Mouse (Mus musculus) erythroid progenitor cell, adult 5-6 weeks (primary cell): ENCODE measurements around the gene Gpr153. TPM values are rescaled to one million over a fixed set of nuclear protein-coding genes. Genes with fewer than 3 reads are reported as not detected.

Experiments used
- ATAC-seq: replicated peaks from 2 replicates; pipeline ENCODE4 v1.8.0; 2016; ENCODE audit warnings: moderate number of reproducible peaks, mild to moderate bottlenecking, moderate TSS enrichment, inconsistent platforms; ENCODE audit not compliant: poor library complexity, low FRiP score, severe bottlenecking
- total RNA-seq, 2 experiments: library from RNA; stranded (forward) in 1 of 2; stranded (reverse) in 1 of 2; fragments of 150-400 nt in 1 of 2; fragments of 186-747, 209-891 nt in 1 of 2; gene quantifications; 2 replicates each; pipeline versions ENCODE4 v1.2.3 to v1.2.4; 2015 to 2017; ENCODE audit warnings: low replicate concordance in 2 of 2

Gene Gpr153
- total RNA-seq, 2 experiments from 2014 or later: not detected

- ATAC-seq: 0 out of 2 replicates have a peak, but pooled peaks have one; percentile 50
Measured at GRCm38 (mm10) chr4:152283186-152283950, 9.3 kb downstream of the Gpr153 start.

GRCm38 (mm10) chr4:152285505-152285904 is 11.5 kb downstream of the Gpr153 start:
- no peak for ATAC-seq

DNA sequence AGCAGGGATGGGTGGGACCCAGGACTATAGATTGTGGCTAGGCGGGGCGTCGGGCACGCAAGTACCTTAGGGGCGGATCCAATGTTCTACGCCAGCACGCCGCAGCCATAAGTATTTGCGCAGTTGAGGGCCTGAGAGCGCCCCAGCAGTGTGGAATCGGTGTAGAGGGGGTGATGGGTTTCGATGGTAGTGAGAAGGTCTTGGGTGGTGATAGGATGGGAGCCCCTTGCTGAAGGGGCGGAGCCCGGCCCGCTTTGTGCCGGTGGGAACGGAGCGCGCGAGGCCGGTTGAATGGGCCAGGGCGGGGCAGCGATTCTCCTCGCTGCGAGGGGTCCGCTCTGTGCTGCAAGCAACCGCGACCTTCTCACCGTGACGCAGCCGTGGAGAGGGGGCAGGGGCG is 12.2 kb downstream of the Gpr153 start:
- no peak for ATAC-seq

DNA sequence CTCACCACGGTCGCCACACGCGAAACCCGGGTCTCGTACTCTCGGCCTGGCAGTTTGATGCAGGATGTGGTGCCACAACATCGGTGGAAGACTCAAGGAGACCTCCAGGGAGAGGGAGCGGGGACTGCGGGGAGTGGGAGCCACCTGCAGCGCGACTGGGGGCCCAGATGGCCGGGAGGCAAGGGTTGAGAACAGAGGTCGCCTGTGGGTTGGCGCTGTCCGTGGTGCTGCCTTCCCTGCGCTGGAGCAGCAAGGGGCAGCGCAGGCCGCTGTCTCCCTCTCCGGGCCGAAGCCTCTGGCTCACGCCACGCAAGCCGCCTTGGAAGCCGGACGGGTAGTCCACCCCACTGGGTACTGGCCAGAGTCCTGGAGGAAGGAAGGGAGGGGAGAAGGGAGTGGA is 12.9 kb downstream of the Gpr153 start:
- ATAC-seq: no peak

DNA sequence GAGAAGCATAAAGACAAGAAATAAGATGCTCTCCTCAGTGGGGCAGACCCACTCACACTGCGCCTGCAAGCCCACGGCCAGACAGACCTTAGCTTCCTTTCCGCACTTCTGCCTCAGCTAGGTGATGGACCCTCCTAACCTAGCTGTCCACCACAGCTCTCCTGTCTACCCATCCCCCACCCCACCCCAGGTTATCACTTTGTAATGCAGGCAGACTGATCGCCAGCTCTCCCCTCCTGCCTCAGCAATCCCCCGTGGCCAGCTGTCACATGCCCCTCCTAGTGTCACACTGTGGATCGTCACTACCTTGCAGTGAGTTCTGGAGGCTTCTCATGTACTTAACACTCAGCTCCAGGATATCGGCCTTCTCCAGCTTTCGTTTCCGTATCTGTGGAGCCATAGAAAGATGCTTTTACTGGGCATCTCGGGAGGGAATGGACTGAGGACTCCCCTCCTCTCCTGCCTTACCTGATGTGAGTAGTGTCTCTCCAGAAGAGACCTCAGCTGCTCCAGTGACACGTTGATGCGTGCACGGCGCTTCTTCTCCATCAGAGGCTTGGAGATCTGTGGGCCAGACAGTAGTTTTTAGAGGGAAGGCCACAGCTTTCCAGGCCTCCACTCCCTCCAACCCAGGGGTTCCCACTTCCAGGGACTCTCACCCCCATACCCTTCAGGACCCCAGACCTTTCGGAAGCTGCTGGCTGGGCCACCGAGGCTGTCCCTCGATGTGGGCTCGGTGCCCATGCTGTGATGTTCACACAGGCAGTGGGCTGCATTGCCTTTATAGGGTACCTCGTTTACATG is 13.5 kb downstream of the Gpr153 start:
- no peak for ATAC-seq

GRCm38 (mm10) chr4:152288398-152288945 is 14.4 kb downstream of the Gpr153 start:
- no peak for ATAC-seq

DNA sequence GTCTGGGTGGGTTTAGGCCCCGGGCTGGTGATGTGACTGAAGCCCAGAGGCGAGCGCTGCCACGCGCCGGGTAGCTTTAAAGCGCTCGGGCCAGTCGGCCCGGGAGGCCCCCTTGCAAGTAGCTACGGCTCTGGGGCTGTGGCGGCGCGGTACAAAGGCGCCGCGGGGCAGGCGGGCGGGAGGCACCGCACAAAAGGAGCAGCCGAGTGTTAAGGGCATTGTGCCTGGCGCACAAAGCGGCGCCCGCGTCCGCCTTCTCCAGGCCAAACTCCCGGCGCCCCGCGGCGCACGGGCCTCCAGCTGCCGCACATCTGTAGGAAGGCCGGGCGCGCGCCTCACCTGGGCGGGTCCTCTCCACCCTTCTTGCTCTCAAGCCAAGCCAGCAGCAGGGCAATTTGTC is 16.4 kb downstream of the Gpr153 start:
- ATAC-seq: no peak

- no peak for ATAC-seq
Measured at GRCm38 (mm10) chr4:152290991-152291390, 17.0 kb downstream of the Gpr153 start.

DNA sequence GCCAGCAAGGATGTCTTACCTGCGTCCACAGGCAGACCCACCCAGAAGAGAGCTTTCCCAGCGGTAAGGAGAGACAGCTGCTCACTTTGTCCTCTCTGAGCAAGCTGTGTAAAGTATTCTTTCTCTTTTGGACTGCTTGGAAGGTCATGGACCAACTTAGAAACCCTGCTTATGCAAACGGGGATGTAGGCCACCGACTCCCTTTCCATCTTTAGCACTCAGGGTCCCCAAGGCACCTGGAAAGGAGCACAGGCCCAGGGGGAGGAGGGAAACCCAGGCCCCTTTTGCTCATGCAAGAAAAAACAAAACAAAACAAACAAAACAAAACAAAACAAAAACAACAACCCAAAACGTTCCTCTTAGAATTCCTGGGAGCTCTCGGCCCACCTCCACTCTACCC is 17.5 kb downstream of the Gpr153 start, which contains the start of gene Hes3:
TSS of gene Hes3 (minus strand) at position 101 of the 400 bp plus-strand sequence.
- no peak for ATAC-seq

DNA sequence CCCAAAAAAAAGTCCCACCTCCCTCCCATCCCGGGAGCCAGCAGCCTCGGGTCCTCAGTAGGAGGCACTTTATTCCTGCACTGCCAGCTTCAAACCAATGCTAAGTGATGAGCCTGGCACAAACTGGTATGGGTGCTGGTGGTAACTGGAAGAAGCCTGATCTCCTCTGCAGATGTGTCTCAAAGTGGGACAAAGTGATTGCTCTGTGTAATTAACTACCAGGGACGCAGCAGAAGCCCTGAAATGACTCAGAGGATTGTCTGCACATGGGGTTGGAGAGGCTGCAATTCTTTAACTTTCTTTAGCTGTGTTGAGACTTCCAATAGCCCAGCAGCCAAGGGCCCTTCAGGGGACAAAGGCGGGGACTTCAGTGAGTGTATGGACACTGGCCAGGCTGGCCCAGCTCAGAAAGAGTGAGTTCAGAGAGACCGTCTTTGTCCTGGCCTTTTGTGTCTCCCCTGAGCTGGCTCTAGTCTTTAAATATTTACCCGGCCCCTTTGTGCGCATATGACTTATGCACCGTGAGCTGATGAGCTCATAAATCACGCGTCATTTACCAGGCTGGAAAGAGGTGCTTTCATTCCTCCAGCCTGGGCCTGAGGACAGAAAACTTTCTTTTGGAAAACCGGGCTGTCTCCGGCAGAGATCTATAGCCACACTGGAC is 18.2 kb downstream of the Gpr153 start:
- ATAC-seq: no peak

- no peak for ATAC-seq
Measured at GRCm38 (mm10) chr4:152294188-152294929, 20.3 kb downstream of the Gpr153 start.

DNA sequence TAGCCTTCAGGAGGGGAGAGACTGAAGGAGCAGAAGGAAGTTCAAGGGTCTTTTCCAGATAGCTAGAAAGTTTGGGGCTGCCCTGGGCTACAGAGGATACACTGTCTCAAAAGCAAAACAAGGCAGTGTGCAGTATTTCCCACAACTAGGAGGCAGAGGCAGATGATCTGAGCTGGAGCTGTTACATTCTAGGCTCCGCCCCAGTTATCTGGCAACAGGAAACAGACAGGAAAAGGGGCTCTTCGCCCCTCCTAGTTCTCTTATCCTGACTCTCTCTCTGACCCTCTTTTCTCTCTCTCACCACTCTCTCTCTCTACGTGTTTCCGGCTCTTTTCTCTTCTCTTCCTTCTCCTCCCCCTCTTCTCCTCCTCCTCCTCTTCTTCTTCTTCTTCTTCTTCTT is 21.9 kb downstream of the Gpr153 start:
- no peak for ATAC-seq

- ATAC-seq: no peak
Measured at GRCm38 (mm10) chr4:152296371-152296770, 22.3 kb downstream of the Gpr153 start.

GRCm38 (mm10) chr4:152296874-152297861 is 23.1 kb downstream of the Gpr153 start, which contains the start of gene Icmt:
Gene Icmt (plus strand): TSS chr4:152297227.
- peak; percentile 88 for ATAC-seq

DNA sequence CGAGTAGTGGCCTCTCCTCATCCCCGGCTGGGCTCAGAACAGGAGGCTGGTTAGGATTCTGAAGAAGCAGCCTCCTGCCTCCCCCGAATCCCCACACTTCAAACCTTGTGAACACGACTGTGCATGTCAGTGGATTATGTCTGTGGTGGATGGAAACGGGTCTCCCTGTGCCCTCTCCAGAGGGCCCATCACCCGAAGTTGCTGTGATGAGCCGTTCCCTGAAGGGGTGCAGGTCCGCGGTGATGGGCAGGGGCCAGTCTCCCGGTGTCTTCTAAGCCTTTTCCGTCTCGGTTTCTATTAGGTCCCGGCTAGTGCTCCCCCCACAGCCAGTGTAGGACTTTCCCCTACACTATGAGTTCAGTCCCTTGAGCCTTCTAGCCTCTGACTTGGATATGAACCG is 24.8 kb downstream of the Gpr153 start:
- ATAC-seq: no peak

- ATAC-seq: no peak
Measured at GRCm38 (mm10) chr4:152300375-152300774, 26.3 kb downstream of the Gpr153 start.

- no peak for ATAC-seq
Measured at GRCm38 (mm10) chr4:152302012-152302411, 28.0 kb downstream of the Gpr153 start.

DNA sequence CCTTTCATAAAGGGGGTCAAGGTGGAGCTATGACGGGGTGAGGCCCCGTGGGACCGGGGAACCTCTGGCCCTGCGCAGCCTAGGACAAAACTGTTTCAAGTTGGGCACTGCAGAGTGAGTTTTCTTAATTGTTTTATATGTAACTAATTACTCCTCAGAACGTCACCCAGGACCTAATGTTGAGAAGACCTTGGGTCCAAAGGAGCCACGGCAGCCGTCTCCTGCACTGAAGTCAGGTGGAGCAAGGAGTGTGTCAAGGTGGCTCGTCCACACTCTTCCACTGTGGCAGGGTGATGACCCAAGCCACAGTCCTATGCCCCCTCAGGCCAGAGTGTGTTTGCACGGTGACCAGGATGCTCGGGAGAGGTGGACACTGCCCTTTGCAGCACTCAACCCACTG is 29.1 kb downstream of the Gpr153 start:
- no peak for ATAC-seq
